Mouse (Mus musculus): ENCODE data around the gene Ager. TPM values are rescaled to one million over a fixed set of nuclear protein-coding genes. Genes with fewer than 3 reads are reported as not detected.

Ager gene
- total RNA-seq (2023), result 8.7 TPM

GRCm38 (mm10) chr17:34597566-34598095, at the start of gene Ager:
Gene Ager (plus strand): TSS chr17:34597862.

GRCm38 (mm10) chr17:34564003-34564421, 33.6 kb upstream of the Ager start, which contains the start of gene Notch4:
Gene Notch4 (plus strand): TSS chr17:34564268.

DNA sequence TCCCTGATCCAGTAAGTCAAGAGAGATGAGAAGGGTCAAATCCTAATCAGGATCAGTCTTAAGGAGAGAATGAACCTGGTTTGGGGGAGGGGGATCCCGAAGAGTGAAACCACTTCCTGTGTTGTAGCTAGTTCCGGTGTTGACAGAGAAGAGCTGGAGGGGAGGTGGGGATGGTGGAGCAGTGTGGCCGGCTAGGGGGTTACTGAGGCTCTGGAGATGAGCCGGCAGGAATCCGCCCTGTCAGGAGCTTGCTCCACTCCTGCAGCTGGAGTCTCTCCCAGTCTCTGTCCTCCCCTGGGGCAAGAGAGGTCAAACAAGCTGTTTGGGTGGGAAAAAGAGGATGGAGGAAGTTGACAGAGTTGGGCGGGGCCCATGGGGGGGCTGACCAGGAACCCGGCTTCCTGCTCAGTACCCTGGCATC, 8.0 kb upstream of the Ager start, which contains the start of gene Gpsm3:
Gene Gpsm3 (plus strand): TSS at position 126 of the 421 bp plus-strand sequence.

DNA sequence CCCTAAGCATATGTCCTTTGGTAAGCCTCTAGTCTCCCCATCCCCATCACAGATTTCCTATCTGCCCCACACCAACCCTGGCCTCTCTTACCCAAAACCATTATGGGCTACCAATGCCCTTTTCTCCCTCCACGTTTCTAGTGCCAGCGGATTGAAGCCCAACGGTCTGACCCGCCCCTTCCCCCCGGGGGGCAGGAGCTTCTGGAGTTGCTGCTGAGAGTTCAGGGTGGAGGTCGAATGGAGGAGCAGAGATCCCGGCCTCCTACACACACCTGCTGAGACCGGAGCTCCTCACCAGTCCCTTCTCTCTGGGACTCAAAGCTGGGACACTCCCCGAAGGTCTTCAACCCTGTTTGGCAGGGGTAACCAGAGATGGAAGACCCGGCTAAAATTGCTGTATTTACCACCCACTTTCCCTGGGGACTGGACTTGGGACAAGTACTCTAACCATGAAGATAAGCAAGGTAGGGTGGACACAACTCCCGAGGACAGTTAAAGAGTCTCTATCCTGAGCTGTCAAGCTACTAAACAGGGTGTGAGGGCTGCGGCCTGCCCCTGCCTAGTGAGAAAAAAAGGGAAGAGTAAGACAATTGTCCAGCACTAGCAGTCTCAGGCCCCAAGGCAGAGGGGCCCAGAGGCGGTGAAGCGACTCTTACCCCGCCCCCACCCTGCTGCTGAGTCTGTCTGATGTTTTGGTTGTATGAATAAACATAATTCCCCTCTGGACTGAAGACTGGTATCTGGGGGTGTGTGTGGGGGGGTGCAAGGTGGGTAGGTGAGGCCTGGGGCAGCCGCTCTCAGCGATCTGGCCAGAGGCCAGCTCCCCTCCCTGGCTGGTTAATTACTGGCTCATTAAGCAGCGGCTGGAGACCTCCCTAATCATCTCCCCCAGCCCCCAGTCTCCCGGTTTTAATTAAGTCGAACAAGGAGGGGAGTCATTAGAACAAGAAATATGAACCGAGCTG, 6.4 kb upstream of the Ager start, which contains the start of gene Pbx2:
Gene Pbx2 (plus strand): TSS at position 238 of the 965 bp plus-strand sequence.

GRCm38 (mm10) chr17:34603375-34604060, 5.9 kb downstream of the Ager start, which contains the start of gene Rnf5:
Gene Rnf5 (minus strand): TSS chr17:34603690.

GRCm38 (mm10) chr17:34604061-34604508, 6.4 kb downstream of the Ager start, which contains the start of gene Agpat1:
Gene Agpat1 (plus strand): TSS chr17:34604262.

DNA sequence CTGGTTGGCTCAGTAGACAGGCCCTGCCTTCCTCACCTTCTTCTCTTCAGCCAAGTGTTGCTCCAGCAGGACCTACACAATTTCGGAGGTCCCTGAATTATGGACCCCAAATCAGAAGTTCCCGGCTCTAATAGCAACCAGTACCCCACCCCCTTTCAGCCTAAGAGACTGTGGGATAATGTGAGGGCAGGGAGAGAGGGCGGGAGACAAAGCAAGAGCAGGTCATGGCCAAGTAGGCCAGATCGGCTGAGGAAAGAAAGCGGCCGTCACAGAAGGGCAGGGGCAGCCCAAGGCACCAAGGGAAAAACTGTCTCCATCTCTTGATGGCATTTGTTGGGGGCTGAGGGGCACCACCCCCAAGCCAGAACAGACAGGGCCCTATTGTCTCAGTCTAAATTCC, 18.2 kb downstream of the Ager start, which contains the start of gene Egfl8:
Gene Egfl8 (minus strand): TSS at position 101 of the 400 bp plus-strand sequence.

GRCm38 (mm10) chr17:34627943-34628643, 30.4 kb downstream of the Ager start, which contains the start of gene Ppt2:
Gene Ppt2 (minus strand): TSS chr17:34628510.

GRCm38 (mm10) chr17:34629221-34629751, 31.6 kb downstream of the Ager start, which contains the start of gene Prrt1:
Gene Prrt1 (plus strand): TSS chr17:34629533.

GRCm38 (mm10) chr17:34644608-34645007, 46.9 kb downstream of the Ager start, which contains the start of gene Fkbpl:
Gene Fkbpl (plus strand): TSS chr17:34644764.

DNA sequence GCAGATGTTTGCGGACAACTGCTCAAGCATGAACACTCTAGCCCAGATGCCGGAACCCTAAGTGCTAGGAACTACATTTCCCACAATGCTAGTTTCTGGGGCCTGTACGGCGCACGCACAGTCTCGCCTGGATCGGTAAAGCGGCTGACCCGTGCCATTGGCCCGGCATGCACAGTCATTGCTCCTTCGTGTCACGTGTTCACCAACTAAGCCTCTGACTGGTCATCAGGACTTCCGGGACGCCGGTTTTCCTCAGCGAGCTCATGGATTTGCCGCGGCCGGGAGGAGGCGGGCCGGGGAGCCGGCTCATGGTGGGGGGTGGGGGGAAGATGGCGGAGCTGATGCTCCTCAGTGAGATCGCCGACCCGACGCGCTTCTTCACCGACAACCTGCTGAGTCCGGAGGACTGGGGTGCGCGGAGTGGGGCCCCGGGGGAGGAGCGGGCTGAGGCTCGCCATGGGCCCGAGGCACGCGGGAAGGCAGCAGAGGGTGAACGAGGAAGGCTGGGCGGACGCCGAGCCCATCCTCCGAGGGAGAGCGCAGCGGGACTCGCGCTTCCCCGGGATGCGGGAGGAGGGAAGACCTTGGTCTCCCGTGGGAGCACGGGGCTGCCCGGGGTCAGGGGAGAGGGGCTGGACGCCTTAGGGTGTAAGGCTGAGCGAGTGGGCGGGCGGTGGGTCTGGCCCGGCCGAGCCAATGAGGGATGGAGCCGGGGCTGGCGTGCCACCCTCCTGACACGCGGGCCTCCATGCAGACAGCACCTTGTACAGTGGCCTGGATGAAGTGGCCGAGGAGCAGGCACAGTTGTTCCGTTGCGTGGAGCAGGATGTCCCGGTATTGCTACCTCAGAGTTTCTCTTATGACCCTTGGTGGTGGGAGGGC, 49.5 kb downstream of the Ager start, which contains the start of gene Atf6b:
Gene Atf6b (plus strand): TSS at position 241 of the 882 bp plus-strand sequence.

Other genes with a start within 250 kb of the Ager start
- 0.85 TPM for gene Btnl2, start 243.0 kb upstream of the Ager start, total RNA-seq (2023)
- gene Btnl1, start 220.7 kb upstream of the Ager start, total RNA-seq (2023), result 0.35 TPM
- gene BC051142, start 199.0 kb upstream of the Ager start, total RNA-seq (2023), result 4.0 TPM
- not detected for gene Btnl4, start 120.5 kb upstream of the Ager start, total RNA-seq (2023)
- not detected for gene Btnl6, start 80.5 kb upstream of the Ager start, total RNA-seq (2023)
- 0.38 TPM for gene Notch4, start 33.6 kb upstream of the Ager start, total RNA-seq (2023)
- 180 TPM for gene Gpsm3, start 8.1 kb upstream of the Ager start, total RNA-seq (2023)
- gene Pbx2, start 6.6 kb upstream of the Ager start, total RNA-seq (2023), result 48.2 TPM
- gene Rnf5, start 5.8 kb downstream of the Ager start, total RNA-seq (2023), result 29.9 TPM
- gene Agpat1, start 6.4 kb downstream of the Ager start, total RNA-seq (2023), result 41.1 TPM
- 8.4 TPM for gene Egfl8, start 18.1 kb downstream of the Ager start, total RNA-seq (2023)
- 20.6 TPM for gene Ppt2, start 30.6 kb downstream of the Ager start, total RNA-seq (2023)
- 6.9 TPM for gene Prrt1, start 31.7 kb downstream of the Ager start, total RNA-seq (2023)
- 1.2 TPM for gene Fkbpl, start 46.9 kb downstream of the Ager start, total RNA-seq (2023)
- 42.3 TPM for gene Atf6b, start 49.3 kb downstream of the Ager start, total RNA-seq (2023)
- 0.09 TPM for gene Tnxb, start 72.7 kb downstream of the Ager start, total RNA-seq (2023)
- 0.70 TPM for gene C4b, start 146.0 kb downstream of the Ager start, total RNA-seq (2023)
- not detected for gene Cyp21a1, start 206.7 kb downstream of the Ager start, total RNA-seq (2023)
- gene Stk19, start 239.1 kb downstream of the Ager start, total RNA-seq (2023), result 55.8 TPM
- gene Dxo, start 239.2 kb downstream of the Ager start, total RNA-seq (2023), result 86.0 TPM

All from CD4-positive naive resting alpha-beta T cell, adult 76 days (primary cell).